Mouse (Mus musculus) brown adipose tissue, adult 24 weeks (tissue): ENCODE measurements around the gene Agk. TPM values are rescaled to one million over a fixed set of nuclear protein-coding genes. Genes with fewer than 3 reads are reported as not detected.

Experiments
- H3K27ac ChIP-seq: fragments of 200-500 bp; replicated peaks from 2 replicates; pipeline ENCODE4 v1.5.1; 2012; ENCODE audit warnings: low read depth, mild to moderate bottlenecking, low read length
- H3K4me1 ChIP-seq: fragments of 200-500 bp; 2 replicates; pipeline ENCODE4 v1.6.1; 2012; ENCODE audit warnings: low read length, mixed read lengths; ENCODE audit not compliant: control insufficient read depth, insufficient read depth, insufficient read length
- H3K4me3 ChIP-seq: fragments of 200-500 bp; 2 replicates; pipeline ENCODE4 v1.5.1; 2012; ENCODE audit warnings: low read depth, mild to moderate bottlenecking, low read length, moderate library complexity; ENCODE audit not compliant: insufficient read depth
- polyA plus RNA-seq: library from polyadenylated mRNA; stranded (reverse); fragments of >200 nt; gene quantifications from 2 replicates; pipeline ENCODE4 v1.2.4, GENCODE M21; 2012; ENCODE audit not compliant: missing spikeins, insufficient read depth, insufficient read length

Agk gene
- 13.4 and 18.6 TPM in 2 replicates for polyA plus RNA-seq

- H3K4me3 ChIP-seq: peak within 1 kb of the TSS; percentile 99
- no peaks in the 10 kb centered on the region for H3K4me1 ChIP-seq
- peak within 1 kb of the TSS; percentile 66 for H3K27ac ChIP-seq
Observed at GRCm38 (mm10) chr6:40324897-40325841, at the start of gene Agk. Gene Agk, plus strand, starts transcription at chr6:40325172.

GRCm38 (mm10) chr6:40300707-40301106 lies 24.3 kb upstream of the Agk start:
- Histone ChIP-seq H3K4me1 (no peaks in the 10 kb centered on the region), H3K27ac (no peak overlapping the region)

DNA sequence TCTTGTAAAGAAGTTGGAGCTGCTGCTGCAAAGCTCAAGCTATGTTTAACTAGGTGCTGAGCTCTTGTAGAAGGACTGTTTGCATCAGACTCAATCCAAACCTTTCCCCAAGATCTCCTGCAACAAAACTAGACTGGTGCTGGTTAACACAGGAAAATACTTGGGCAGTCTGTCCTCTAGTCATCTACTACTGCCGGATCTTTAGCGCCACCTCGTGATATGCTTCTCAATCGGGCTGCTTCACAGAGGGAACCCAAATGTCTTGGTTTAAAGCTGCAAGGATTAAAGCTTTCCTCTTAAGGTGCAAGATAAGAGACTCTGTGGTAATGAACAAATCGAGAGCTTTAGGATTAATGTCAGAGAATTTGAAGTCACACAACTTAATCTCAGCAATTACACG lies 21.6 kb upstream of the Agk start:
- H3K27ac ChIP-seq: no peak overlapping the region
- no peak overlapping the region for H3K4me3 ChIP-seq
- H3K4me1 ChIP-seq: no peaks in the 10 kb centered on the region

More at GRCm38 (mm10) chr6:40300707-40301106, 24.3 kb upstream of the Agk start:
- no peak overlapping the region for H3K4me3 ChIP-seq

DNA sequence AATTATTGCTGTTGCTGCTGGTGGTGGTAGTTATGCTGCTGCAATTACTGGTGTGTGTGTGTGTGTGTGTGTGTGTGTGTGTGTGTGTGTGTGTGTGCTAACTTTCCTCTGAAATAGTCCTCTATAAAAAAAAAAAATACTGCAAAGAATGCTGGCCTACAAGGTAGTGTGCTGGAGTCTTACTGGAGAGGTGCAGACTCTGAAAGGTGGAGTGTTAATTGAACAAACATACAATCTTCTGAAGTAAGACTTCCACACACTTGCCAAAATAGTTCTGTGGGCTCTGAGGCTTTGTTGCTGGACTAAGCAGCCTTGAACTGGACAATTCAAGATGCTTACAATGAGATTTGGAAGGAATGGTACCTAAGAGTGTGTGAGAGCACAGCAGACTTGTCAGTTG lies 20.0 kb upstream of the Agk start:
- Histone ChIP-seq H3K4me3 (no peak overlapping the region), H3K27ac (no peak overlapping the region), H3K4me1 (no peaks in the 10 kb centered on the region)

DNA sequence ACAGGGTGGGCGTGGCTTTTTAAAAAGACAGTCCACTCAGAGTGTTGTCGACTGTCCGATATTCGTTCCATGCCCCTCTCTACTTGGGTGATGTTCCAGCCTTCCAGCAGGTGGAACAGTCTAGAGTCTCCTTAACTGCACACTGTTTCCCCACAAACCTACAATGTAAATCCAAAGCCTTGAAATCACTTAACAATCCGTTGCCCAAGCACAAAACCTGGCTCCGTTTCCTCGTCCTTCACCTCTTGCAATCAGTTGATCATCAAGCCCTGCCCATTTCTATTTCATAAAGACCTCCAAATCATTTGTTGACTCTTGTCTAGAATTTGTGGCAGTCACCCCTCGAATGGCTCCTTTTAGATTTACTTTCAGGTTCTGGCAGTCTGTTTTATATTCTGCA lies 1.4 kb downstream of the Agk start:
- H3K27ac ChIP-seq: no peak overlapping the region
- H3K4me3 ChIP-seq: peak overlapping the region; percentile 17; the same call in 1 of the 2 replicates
- no peaks in the 10 kb centered on the region for H3K4me1 ChIP-seq

GRCm38 (mm10) chr6:40333497-40333896 lies 8.5 kb downstream of the Agk start:
- no peak overlapping the region for H3K4me3 ChIP-seq
- no peaks in the 10 kb centered on the region for H3K4me1 ChIP-seq
- H3K27ac ChIP-seq: no peak overlapping the region

DNA sequence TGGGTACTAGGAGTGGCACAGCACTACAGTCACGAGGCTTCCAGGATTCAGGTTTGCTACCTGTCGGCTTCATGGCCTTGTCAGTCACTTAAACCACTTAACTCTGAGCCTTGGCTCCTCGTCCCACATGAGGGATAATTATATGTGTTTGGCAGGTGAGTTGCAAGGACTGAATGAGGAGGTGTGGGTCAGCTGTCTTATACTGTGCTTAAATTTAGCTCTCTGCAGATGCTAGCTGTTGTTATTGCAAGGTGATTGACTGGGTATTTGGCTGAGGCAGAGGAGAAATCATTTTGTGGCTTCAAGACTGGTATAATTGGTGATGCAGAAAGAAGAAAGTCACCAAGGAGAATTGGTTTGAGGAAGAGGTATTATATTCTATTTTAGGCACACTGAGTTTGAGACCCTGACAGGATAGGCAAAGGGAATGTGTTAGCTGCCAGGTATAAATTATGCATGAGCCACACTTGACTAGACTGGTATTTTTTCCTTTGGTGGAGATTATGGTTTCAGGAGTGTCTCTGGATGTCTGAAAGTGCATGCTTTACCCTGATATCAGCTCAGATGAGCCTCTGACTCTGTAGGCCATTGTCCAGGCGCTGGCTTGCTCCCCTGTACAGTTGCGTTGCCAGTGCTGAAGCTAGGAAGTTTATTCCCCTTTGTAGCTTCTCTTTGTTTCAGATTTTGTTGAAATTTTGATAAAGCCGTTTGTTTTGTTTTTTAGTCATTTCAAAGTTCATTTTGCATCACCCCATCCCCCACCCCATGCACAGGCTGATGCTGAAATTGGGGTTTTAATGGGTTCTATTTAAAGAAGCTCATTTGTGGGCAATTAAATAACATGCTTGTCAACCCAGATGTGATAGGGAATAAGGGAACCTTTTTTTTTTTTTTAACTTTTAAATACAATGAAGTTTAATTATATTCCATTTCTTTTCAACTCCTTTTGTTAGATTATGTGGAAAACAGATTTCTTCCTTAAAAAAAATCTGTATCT lies 12.1 kb downstream of the Agk start:
- Histone ChIP-seq H3K27ac (no peak overlapping the region), H3K4me3 (no peak overlapping the region)

DNA sequence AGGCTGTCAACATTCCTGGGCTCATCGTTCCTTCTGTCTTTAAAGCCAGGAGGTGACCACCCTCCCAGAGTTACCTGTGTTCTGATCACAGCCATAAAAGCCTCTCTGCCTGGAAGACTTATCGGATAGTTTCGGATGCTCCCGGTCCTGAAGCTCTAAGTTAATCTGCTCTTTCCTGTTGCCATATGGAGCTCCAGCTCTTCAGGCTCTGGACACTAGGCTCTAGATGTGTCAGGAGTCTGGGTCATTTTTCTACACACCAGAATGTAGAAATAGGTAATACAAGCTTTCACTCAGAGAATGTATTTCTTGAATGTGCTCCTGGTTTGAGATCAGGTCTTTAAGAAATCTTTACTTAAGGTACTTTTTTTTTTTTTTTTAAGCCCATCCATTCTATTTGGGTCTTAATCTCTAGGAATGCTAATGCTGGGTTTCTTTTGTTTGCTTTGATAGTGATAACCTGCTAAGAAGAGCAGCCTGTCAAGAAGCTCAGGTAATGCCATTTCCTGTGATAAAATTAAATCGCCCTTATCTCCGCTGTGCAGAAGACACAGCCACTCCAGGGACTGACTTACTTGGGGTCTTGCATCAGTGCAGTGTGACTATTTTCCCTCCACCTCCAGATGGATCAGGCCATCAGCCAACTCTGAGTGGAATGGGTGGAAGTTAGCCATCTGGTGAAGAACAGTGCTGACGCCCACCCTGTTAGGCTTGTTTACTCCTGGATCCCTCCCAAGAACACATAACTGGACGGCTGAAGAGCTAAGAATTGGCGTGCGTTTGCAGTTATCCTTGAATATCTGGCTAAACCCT lies 22.2 kb downstream of the Agk start:
- Histone ChIP-seq H3K27ac (no peak overlapping the region), H3K4me3 (no peak overlapping the region), H3K4me1 (peaks cover 5% of the 10 kb centered on the region; the same call in 1 of the 2 replicates)

More for the DNA sequence above, 12.1 kb downstream of the Agk start:
- no peaks in the 10 kb centered on the region for H3K4me1 ChIP-seq

DNA sequence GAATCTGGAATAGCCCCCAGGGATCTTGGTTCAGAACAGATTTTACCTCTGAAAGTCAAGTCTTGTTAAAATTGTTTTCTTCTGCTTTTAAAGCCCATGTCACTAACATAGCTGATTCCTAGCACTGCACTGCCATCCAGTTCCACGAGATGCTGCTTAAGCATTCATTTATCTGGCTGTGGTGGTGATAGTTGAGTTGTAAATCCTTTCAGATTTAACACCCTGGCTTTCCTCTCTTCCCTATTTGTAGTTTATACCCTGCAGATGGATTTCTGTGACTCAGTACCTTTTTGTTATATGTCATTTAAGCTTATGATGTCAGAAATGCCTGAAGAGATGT lies 22.8 kb downstream of the Agk start:
- no peak overlapping the region for H3K4me3 ChIP-seq
- peaks cover 5% of the 10 kb centered on the region; the same call in 1 of the 2 replicates for H3K4me1 ChIP-seq
- no peak overlapping the region for H3K27ac ChIP-seq

- H3K27ac ChIP-seq: no peak overlapping the region
- peaks cover 5% of the 10 kb centered on the region; the same call in 1 of the 2 replicates for H3K4me1 ChIP-seq
- no peak overlapping the region for H3K4me3 ChIP-seq
Observed at GRCm38 (mm10) chr6:40350041-40350440, 25.1 kb downstream of the Agk start.

DNA sequence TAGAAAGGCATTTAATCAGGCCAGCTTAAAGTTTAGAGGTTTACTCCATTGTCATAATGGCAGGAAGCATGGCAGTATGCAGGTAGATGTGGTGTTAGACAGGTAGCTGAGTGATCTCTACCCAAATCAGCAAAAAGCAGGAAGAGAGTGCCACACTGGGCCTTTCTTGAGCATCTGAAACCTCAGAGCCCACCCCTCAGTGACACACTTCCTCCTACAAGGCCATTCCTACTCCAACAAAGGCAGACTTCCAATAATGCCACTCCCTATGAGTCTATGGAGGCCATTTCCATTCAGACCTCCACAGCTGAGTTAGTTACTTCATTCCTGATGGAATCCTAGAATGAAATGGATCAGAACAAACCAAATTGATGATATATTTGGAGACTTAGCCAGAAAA lies 25.9 kb downstream of the Agk start:
- Histone ChIP-seq H3K4me1 (peaks cover 5% of the 10 kb centered on the region; the same call in 1 of the 2 replicates), H3K27ac (no peak overlapping the region), H3K4me3 (no peak overlapping the region)

- H3K4me3 ChIP-seq: no peak overlapping the region
- no peak overlapping the region for H3K27ac ChIP-seq
- no peaks in the 10 kb centered on the region for H3K4me1 ChIP-seq
Observed at GRCm38 (mm10) chr6:40353360-40353759, 28.4 kb downstream of the Agk start.

GRCm38 (mm10) chr6:40371031-40371430 lies 46.1 kb downstream of the Agk start:
- H3K4me3 ChIP-seq: no peak overlapping the region
- no peaks in the 10 kb centered on the region for H3K4me1 ChIP-seq
- no peak overlapping the region for H3K27ac ChIP-seq

DNA sequence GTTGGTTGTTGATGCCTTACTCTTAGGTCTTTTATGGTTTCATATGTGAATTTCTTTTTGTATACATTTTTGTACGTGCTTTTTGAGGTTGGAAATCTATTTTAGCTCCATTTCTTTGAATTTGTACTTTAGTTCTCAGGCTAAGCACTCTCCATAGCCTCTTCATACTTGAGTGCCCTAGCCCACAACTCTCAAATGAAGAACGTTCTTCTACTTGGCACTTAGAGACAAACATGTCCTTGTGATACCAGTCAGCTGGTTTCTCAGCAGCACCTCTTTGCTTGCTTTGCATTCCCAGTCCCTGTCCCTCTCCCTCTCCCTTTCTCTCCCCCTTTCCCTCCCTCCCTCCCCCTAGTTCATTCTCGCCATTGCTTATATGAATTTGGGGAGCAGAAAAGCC lies 55.2 kb downstream of the Agk start:
- Histone ChIP-seq H3K4me3 (no peak overlapping the region), H3K4me1 (no peaks in the 10 kb centered on the region), H3K27ac (no peak overlapping the region)
